Mouse (Mus musculus) MEL (cell line): ENCODE measurements around the gene Zfyve26.

ENCODE experiments used
- CHD2 ChIP-seq: IDR thresholded peaks from 2 replicates; pipeline ENCODE4 v1.6.1; 2011; ENCODE audit warnings: low read length, improper control_type of control experiment
- EP300 ChIP-seq, 2 experiments: IDR thresholded peaks; 2 replicates each; pipeline ENCODE4 v1.6.1; 2011; ENCODE audit warnings: improper control_type of control experiment in 2 of 2, low read length in 2 of 2, low read depth in 1 of 2, mild to moderate bottlenecking in 1 of 2
- MAZ ChIP-seq: IDR thresholded peaks from 2 replicates; pipeline ENCODE4 v1.6.1; 2012; ENCODE audit warnings: low read depth, mild to moderate bottlenecking, inconsistent platforms, low read length, improper control_type of control experiment
- POLR2A ChIP-seq, 2 experiments: IDR thresholded peaks; 2 replicates each; pipeline ENCODE4 v1.6.1; 2011 to 2012; ENCODE audit warnings: low read length in 2 of 2, mild to moderate bottlenecking in 2 of 2, control low read depth in 1 of 2, improper control_type of control experiment in 1 of 2, low read depth in 1 of 2, moderate library complexity in 1 of 2; ENCODE audit not compliant: control insufficient read depth in 1 of 2, insufficient read depth in 1 of 2, poor library complexity in 1 of 2
- RAD21 ChIP-seq: IDR thresholded peaks from 2 replicates; pipeline ENCODE4 v1.6.1; 2011; ENCODE audit warnings: mild to moderate bottlenecking, low read depth, low read length, improper control_type of control experiment

- TF ChIP-seq POLR2A (IDR thresholded peaks at IDR 0.05; ENCODE audit: control insufficient read depth in 1 of 2, insufficient read depth in 1 of 2, low read depth in 1 of 2, low read length in 2 of 2, poor library complexity in 1 of 2) (no peak), RAD21 (no peak), MAZ (no peak), CHD2 (no peak), EP300 (IDR thresholded peaks at IDR 0.05; ENCODE audit: low read depth in 1 of 2, low read length in 2 of 2) (no peak)
Measured at GRCm38 (mm10) chr12:79292874-79293273, 3.2 kb downstream of the Zfyve26 start.
